Mouse (Mus musculus): ENCODE data around the gene Cd300ld3.
"Not testable (repeated sequence)": the region's sequence is repeated elsewhere in the genome, so short reads cannot be mapped to it uniquely, and the experiment has no call there.

Cd300ld3 gene

DNA sequence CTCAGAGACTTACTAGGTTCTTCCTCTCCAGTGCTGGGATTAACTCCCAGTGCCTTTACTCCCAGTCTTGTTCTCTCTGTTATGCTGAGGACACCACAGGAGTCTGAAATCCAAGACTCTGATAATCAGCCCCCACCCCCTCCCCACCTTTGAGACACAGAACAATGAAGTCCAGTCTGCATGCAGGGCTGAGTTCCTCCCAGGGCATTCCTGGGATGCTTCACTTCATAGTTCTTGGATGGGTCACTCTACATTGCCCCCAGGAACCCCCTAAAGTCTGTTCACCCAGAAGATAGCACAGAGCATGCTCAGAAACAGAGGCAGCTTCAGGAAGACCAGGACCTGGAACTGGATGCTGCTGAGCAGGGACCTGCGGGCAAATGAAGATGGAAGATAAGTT is 4.8 kb upstream of the Cd300ld3 start:
- no peak for DNase-seq (ENCODE audit: low read depth)

DNA sequence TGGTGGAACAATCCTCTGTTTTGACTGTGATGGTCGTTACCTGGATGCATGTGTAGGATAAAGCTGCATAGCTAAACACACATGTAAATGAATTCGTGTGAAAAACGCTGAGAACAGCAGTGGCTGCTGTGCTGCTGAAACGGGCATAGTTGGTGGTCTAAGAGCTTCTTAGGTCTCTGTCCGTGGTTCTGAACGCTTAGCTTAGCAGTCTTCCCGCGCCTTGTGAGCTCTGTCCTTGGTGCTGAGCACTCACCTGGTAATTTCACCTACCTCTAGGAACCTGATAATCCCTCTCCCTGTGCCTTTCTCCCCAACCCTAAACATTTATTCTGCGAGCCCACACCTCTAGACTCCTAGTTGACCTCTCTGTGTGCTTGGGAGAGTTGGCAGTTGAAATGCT is 4.0 kb upstream of the Cd300ld3 start:
- peak; percentile 31 for DNase-seq (ENCODE audit: low read depth)

DNA sequence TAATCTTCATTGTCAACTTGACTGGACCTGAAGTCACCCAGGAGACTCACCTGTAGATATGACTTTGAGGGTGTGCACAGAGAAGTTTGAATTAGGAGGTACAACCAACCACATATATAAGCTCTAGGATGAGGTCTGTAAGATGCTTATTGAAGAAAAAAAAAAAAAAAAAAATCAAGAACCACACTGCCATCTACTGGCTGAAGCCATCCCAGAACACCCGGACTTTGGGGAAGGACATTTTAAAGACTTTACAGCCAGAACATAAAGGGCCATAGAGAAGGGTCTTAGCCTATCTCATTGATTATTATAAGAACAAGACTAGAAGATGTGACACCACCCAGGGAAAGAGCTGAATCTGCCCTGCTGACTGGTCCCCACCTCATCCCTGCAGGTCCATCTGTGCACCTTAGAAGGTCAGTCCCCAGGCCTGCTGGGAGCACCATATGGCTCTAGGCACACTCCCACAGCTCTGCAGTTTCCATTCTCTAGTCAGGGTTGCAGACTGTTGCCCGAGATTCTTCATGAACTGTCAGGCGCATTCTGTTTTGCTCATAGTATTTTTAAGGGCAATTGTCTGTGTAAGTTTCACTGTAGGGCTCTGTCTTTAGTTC is 1.2 kb upstream of the Cd300ld3 start:
- peak; percentile 39 for DNase-seq (ENCODE audit: low read depth)

DNA sequence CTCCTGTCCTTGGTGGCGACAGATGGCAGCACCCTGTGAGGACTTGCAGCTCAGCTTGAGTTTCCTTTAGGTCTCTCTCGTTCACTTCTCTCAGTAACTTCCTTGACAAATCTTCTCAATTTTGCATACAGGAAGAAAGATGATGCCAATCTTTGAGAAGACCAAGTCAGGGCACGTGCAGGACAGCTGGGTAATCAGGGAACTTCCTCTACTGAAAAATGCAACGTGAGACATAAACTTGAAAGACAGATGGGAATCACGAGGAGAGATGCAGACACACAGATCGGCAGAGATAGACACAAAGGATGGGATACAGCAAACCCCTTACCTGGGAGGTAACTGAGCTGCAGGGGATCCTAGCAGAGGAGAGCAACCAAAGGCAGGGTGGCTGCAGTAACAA is 10.5 kb downstream of the Cd300ld3 start, which contains the start of gene Cd300ld5:
TSS of gene Cd300ld5 (minus strand) at position 101 of the 400 bp plus-strand sequence.
- DNase-seq (ENCODE audit: low read depth): not testable (repeated sequence)

DNA sequence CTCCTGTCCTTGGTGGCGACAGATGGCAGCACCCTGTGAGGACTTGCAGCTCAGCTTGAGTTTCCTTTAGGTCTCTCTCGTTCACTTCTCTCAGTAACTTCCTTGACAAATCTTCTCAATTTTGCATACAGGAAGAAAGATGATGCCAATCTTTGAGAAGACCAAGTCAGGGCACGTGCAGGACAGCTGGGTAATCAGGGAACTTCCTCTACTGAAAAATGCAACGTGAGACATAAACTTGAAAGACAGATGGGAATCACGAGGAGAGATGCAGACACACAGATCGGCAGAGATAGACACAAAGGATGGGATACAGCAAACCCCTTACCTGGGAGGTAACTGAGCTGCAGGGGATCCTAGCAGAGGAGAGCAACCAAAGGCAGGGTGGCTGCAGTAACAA is 21.3 kb downstream of the Cd300ld3 start, which contains the start of gene Cd300ld4:
TSS of gene Cd300ld4 (minus strand) at position 101 of the 400 bp plus-strand sequence.
- DNase-seq (ENCODE audit: low read depth): not testable (repeated sequence)

DNA sequence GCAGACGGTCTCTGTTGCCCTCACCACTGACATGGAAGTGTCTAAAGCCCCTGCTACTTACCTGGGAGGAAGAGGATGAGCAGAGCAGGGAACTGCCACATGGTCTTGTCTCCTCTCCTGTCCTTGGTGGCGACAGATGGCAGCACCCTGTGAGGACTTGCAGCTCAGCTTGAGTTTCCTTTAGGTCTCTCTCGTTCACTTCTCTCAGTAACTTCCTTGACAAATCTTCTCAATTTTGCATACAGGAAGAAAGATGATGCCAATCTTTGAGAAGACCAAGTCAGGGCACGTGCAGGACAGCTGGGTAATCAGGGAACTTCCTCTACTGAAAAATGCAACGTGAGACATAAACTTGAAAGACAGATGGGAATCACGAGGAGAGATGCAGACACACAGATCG is 32.1 kb downstream of the Cd300ld3 start, which contains the start of gene Cd300ld2:
TSS of gene Cd300ld2 (minus strand) at position 101 of the 400 bp plus-strand sequence.
- DNase-seq (ENCODE audit: low read depth): not testable (repeated sequence)

DNA sequence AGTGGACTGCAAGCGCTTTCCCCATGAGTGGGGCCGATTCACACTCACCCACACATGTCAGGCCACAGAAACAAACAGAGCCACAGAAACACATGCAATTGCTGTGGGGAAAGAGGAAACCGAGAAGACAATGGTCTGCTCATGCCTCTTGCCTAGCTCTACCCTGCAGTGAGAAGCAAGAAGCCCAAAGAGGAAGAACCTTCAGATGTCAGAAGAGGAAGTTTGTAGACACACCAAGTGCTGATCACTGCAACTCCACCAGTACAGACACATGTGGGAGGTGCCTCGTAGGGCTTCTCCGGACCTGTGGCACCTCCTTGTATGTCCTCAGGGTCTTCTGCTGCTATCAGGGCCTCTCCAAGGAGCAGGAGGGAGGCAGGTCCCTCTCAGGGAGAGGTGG is 44.1 kb downstream of the Cd300ld3 start:
- DNase-seq (ENCODE audit: low read depth): no peak

DNA sequence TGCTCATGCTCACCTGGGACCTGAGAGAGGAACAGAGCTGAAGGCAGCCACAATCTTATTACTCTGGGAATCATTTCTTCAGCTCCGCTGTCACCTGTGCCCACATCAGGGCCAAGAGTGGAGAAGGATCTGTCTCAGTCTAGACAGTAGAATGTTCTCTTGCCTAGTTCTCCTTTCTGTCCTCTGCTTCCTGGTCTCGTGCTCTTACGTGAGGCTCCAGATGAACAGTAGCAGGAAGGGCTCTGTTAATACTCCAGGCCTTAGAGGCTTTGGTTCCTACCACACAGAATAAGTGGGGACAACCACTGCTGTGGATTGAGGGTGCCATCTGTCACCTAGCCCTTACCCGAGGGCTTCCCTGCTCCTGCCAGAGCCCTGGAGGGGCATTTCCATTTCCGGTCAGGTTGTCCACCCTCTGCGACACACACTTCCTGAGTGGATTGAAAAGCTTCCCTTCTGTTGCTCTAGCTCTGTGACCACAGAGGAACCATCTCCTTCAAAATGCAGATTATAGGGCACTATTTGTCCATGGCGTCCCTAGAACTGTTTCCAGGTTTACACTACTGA is 46.7 kb downstream of the Cd300ld3 start, which contains the start of gene Cd300c2:
TSS of gene Cd300c2 (minus strand) at position 407 of the 567 bp plus-strand sequence.
- DNase-seq (ENCODE audit: low read depth): no peak

All from naive thymus-derived CD4-positive, alpha-beta T cell, adult 2 months (primary cell).